Mouse (Mus musculus) lung, postnatal 0 days (tissue): ENCODE results near the gene Smg1. TPM values are rescaled to one million over a fixed set of nuclear protein-coding genes. Genes with fewer than 3 reads are reported as not detected.

ENCODE experiments used
- ATAC-seq: fragments of 200-750 bp; cut with Nextera tagmentation; 2 replicates; pipeline ENCODE4 v1.8.0; 2017; ENCODE audit warnings: moderate library complexity
- DNase-seq: peaks from one replicate; pipeline ENCODE4 v3.0.0-alpha.2; 2016; ENCODE audit warnings: low spot score
- H3K27ac ChIP-seq: fragments of 300-500 bp; sonication (generic); 2 replicates; pipeline ENCODE4 v1.5.1; 2014; ENCODE audit warnings: antibody characterized with exemption, mild to moderate bottlenecking, low read length, mixed read lengths
- H3K27me3 ChIP-seq: fragments of 300-500 bp; sonication (generic); replicated peaks from 2 replicates; pipeline ENCODE4 v1.6.1; 2014; ENCODE audit warnings: low read length, mixed read lengths; ENCODE audit not compliant: insufficient read depth
- H3K36me3 ChIP-seq: fragments of 300-500 bp; sonication (generic); 2 replicates; pipeline ENCODE4 v1.6.1; 2014; ENCODE audit warnings: low read length, mixed read lengths; ENCODE audit not compliant: insufficient read depth
- H3K4me1 ChIP-seq: fragments of 300-500 bp; sonication (generic); 2 replicates; pipeline ENCODE4 v1.6.1; 2014; ENCODE audit warnings: antibody characterized with exemption, low read depth, low read length, mixed read lengths; ENCODE audit not compliant: insufficient read depth
- H3K4me2 ChIP-seq: fragments of 300-500 bp; sonication (generic); replicated peaks from 2 replicates; pipeline ENCODE4 v1.6.1; 2014; ENCODE audit warnings: low read depth, mild to moderate bottlenecking, low read length, moderate library complexity, mixed read lengths
- H3K4me3 ChIP-seq: fragments of 300-500 bp; sonication (generic); 2 replicates; pipeline ENCODE4 v1.5.1; 2014; ENCODE audit warnings: low read depth, low read length
- H3K9ac ChIP-seq: fragments of 300-500 bp; sonication (generic); replicated peaks from 2 replicates; pipeline ENCODE4 v1.6.1; 2014; ENCODE audit warnings: low read depth, mild to moderate bottlenecking
- H3K9me3 ChIP-seq: fragments of 300-500 bp; sonication (generic); 2 replicates; pipeline ENCODE4 v1.6.1; 2016; ENCODE audit warnings: low read length, mixed read lengths
- CTCF ChIP-seq: IDR thresholded peaks from 2 replicates; pipeline ENCODE4 v1.5.1; 2016; ENCODE audit warnings: antibody characterized with exemption, mild to moderate bottlenecking
- EP300 ChIP-seq: IDR thresholded peaks from 2 replicates; pipeline ENCODE4 v1.6.1; 2016; ENCODE audit warnings: antibody characterized with exemption, mild to moderate bottlenecking, control low read depth
- WGBS: fragments of 180-500 bp; shearing (Covaris S2); extraction: QIAGEN DNeasy Blood & Tissue Kit; methylation state at CpG from one replicate; pipeline ENCODE4 v1.1.7; 2014; 5-methylcytosine and 5-hydroxymethylcytosine counted together
- polyA plus RNA-seq: library from polyadenylated mRNA; unstranded; fragments of >200 nt; fragmentation: Nextera tagmentation; extraction: Ambion mirVana; gene quantifications from 2 replicates; pipeline ENCODE4 v1.2.1, GENCODE M21; 2015

Gene Smg1
- polyA plus RNA-seq, 1 experiment from 2014 or later = 11.2 TPM

DNA sequence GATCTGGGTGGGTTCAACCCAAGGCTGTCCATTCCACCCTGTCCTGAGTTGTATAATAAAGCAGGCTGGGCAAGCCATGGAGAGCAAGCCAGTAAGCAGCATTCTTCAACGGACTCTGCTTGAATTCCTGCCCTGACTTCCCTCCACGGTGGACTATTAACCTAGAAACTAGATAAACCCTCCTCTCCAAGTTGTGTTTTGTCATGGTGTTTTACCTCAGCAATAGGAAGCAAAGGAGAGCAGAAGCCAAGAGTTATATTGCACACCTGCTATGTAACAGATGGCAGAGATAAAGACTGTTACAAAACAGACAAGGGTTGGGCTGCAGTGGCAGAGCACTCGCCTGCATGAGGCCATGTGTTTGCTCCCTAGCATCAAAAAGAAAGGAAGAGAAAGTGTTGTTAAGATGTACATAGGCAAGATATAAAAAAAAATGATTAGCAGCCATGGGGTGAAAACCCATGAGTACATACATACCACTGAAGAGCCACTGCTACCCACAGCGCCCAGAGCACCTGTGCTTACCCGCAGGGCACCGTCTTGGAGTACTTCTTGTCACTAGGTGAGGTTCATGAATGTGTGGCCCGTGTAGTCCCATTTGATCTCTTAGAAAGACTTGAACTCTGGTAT, 16.3 kb upstream of the Smg1 start:
- ATAC-seq (no peak), DNase-seq (no peak)
- Histone ChIP-seq H3K4me1 (no peaks in the 10 kb centered on the region), H3K4me2 (no peak overlapping the region), H3K36me3 (no peaks in the 10 kb centered on the region), H3K9me3 (no peaks in the 10 kb centered on the region), H3K4me3 (no peak overlapping the region), H3K27me3 (no peaks in the 10 kb centered on the region), H3K27ac (no peak overlapping the region), H3K9ac (no peak overlapping the region)
- 74% methylated on average over 7 of the region's 7 CpGs for WGBS
- TF ChIP-seq CTCF = no peak

DNA sequence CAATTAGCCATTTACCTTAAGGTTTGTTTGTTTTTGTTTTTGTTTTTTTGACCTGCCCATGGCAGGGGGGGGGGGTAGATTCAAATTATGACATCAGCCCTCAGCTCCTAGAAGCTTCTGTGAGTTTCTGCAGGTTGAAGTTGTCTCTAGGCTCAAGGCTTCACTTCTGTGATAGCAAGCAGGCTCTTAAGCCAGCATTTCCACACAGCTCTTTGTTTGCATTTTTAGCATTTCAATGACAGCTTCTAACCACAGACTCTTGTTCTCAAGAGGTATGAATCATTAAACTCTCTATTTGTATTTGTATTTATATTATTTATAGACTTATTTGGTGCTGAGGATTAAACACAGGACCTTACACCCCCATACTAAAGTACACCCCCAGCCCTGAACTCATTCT, 15.0 kb upstream of the Smg1 start:
- no peaks in the 10 kb centered on the region for H3K27me3 ChIP-seq

DNA sequence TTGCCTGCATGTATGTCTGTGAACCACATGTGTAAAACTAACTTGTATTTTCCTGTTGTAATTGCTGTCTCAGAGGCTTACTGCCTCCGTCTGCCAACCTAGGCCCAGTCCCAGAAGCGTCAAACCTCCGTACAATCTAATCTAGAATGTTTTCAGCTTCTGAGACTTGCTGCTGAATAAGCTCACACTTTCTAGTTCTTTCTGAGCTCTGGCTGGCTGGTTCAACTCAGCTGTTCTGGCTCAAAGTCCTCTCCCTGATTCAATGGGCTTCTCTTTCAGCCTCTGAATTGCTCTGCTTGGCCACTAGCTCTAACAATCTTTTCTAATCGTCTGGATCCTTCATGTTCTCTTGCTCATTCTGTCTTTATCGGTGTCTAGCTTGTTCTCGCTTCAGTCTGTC, 13.3 kb upstream of the Smg1 start:
- no peak overlapping the region for H3K4me3 ChIP-seq
- WGBS = 79% methylated on average over 6 of the region's 6 CpGs
- no peaks in the 10 kb centered on the region for H3K36me3 ChIP-seq
- DNase-seq = no peak
- H3K27ac ChIP-seq = no peak overlapping the region
- ATAC-seq = no peak
- no peak overlapping the region for H3K9ac ChIP-seq
- H3K4me1 ChIP-seq = peaks cover 3% of the 10 kb centered on the region; the same call in 1 of the 2 replicates
- no peak for TF ChIP-seq CTCF
- TF ChIP-seq EP300 = no peak
- no peaks in the 10 kb centered on the region for H3K9me3 ChIP-seq
- H3K27me3 ChIP-seq = no peaks in the 10 kb centered on the region
- H3K4me2 ChIP-seq = no peak overlapping the region

More for the DNA sequence above, 15.0 kb upstream of the Smg1 start:
- Histone ChIP-seq H3K4me3 (no peak overlapping the region), H3K9me3 (no peaks in the 10 kb centered on the region), H3K4me1 (peaks cover 3% of the 10 kb centered on the region; the same call in 1 of the 2 replicates), H3K36me3 (no peaks in the 10 kb centered on the region), H3K27ac (peak overlapping the region; percentile 44), H3K9ac (no peak overlapping the region), H3K4me2 (no peak overlapping the region)
- TF ChIP-seq CTCF (no peak), EP300 (no peak; the same call in 1 of the 2 replicates)
- DNase-seq (peak; percentile 83), ATAC-seq (peak; percentile 88)

DNA sequence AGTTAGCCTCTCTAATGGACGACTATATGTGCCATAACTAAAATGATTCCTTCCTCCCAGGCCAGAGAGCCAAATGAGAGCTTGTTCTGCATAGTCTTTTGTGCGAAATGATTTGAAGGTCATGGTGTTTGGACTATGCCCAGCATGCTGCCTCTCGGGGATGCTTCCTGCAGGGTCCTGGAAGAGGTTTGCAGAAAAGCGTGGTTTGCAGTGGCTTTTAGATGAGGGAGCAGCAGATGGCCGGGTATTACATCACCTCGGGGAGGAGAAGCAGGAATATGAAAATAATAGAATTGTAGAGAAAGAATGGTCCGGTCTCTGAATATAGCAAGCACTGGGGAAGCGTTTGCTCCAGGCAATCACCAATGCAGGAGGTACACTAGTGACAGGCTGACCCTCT, 11.0 kb upstream of the Smg1 start:
- TF ChIP-seq EP300 (no peak), CTCF (no peak)
- Histone ChIP-seq H3K9me3 (no peaks in the 10 kb centered on the region), H3K9ac (no peak overlapping the region)

DNA sequence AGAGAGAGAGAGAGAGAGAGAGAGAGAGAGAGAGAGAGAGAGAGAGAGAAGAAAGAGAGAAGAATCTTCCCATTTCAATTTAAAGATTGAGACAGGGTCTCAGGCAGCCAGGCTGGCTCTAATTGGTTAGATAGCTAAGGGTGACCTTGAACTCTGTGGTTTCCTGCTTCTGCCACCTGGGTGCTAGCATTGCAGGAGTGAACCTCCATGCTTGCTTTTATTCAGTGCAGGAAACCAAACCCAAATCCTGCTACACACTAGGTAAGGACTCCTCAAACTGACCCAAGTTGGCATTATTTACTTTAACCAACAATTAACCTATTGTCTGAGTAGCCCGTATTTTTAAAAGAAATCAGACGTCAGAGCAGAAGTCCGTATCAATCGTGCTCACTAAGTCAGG, 10.5 kb upstream of the Smg1 start:
- no peaks in the 10 kb centered on the region for H3K36me3 ChIP-seq
- no peak for TF ChIP-seq EP300
- TF ChIP-seq CTCF = no peak
- 32% methylated on average over 4 of the region's 4 CpGs for WGBS
- peaks cover 3% of the 10 kb centered on the region; the same call in 1 of the 2 replicates for H3K4me1 ChIP-seq
- H3K9ac ChIP-seq = no peak overlapping the region
- H3K4me3 ChIP-seq = no peak overlapping the region
- no peak overlapping the region for H3K27ac ChIP-seq
- DNase-seq (no peak), ATAC-seq (no peak)
- no peak overlapping the region for H3K4me2 ChIP-seq
- no peaks in the 10 kb centered on the region for H3K27me3 ChIP-seq
- no peaks in the 10 kb centered on the region for H3K9me3 ChIP-seq

More for the DNA sequence above, 11.0 kb upstream of the Smg1 start:
- Histone ChIP-seq H3K4me1 (peaks cover 3% of the 10 kb centered on the region; the same call in 1 of the 2 replicates), H3K27me3 (no peaks in the 10 kb centered on the region), H3K4me3 (no peak overlapping the region), H3K27ac (no peak overlapping the region), H3K36me3 (no peaks in the 10 kb centered on the region), H3K4me2 (no peak overlapping the region)
- ATAC-seq = no peak
- WGBS = 58% methylated on average over 8 of the region's 8 CpGs
- no peak for DNase-seq

DNA sequence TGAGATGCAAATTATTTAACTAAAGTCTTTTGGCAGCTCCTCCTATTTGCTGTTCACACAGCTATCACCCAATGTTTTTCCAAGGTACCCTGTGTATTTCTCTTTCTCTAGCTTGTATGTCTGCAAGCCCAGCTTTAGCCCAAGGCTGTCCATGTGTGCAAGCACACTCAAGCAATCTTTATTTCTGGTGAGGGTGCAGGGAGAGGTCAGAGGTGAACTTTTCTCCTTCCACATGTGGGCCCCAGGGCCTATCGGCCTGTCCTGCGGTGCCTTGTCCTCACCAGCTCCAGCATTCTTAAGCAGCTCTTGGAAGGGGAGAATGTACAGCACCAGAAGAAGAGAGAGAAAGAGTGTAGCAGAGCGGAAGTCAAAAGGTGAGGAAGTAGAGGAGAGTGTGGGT, 9.5 kb upstream of the Smg1 start:
- WGBS = 77% methylated on average over 3 of the region's 3 CpGs
- no peak for DNase-seq
- H3K9ac ChIP-seq = no peak overlapping the region
- no peaks in the 10 kb centered on the region for H3K9me3 ChIP-seq
- H3K27ac ChIP-seq = peak overlapping the region; percentile 47
- peaks cover 3% of the 10 kb centered on the region; the same call in 1 of the 2 replicates for H3K4me1 ChIP-seq
- ATAC-seq = no peak
- H3K4me3 ChIP-seq = no peak overlapping the region
- H3K4me2 ChIP-seq = no peak overlapping the region
- H3K36me3 ChIP-seq = no peaks in the 10 kb centered on the region
- no peak for TF ChIP-seq CTCF
- no peak for TF ChIP-seq EP300
- H3K27me3 ChIP-seq = no peaks in the 10 kb centered on the region

DNA sequence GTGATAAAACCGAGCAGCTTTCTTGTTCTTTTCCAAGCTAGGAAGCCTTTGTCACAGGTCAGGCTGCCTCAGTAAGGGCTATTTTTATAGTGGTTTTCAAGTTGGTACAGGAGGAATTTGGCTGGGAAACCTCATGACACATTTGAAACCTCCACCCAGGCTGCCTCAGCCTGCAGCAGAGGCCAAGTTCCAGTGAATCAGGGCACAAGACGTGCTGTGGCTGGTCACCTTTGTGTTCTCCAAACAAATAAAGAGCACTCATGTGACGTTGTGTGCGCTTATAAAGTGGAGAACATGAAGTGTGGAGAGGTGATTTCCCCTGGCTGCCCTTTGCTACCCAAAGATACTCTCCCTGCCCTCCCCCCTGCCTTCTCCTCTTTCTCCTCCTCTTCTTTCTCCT, 8.9 kb upstream of the Smg1 start:
- no peak overlapping the region for H3K4me3 ChIP-seq
- no peaks in the 10 kb centered on the region for H3K9me3 ChIP-seq
- peak overlapping the region; percentile 47 for H3K27ac ChIP-seq
- peak; percentile 93 for DNase-seq
- peaks cover 3% of the 10 kb centered on the region; the same call in 1 of the 2 replicates for H3K4me1 ChIP-seq
- TF ChIP-seq CTCF (no peak), EP300 (peak; percentile 99)
- no peak overlapping the region for H3K4me2 ChIP-seq
- ATAC-seq = peak; percentile 97
- 9% methylated on average over 4 of the region's 4 CpGs for WGBS
- no peaks in the 10 kb centered on the region for H3K36me3 ChIP-seq
- H3K27me3 ChIP-seq = no peaks in the 10 kb centered on the region
- no peak overlapping the region for H3K9ac ChIP-seq
